Mouse (Mus musculus): ENCODE results near the gene Ropn1. TPM values are rescaled to one million over a fixed set of nuclear protein-coding genes. Genes with fewer than 3 reads are reported as not detected.
A peak's percentile ranks its signal among the peaks of the same experiment; 100 is the strongest.

The Ropn1 gene
- polyA plus RNA-seq, 1 experiment from 2014 or later = not detected

DNA sequence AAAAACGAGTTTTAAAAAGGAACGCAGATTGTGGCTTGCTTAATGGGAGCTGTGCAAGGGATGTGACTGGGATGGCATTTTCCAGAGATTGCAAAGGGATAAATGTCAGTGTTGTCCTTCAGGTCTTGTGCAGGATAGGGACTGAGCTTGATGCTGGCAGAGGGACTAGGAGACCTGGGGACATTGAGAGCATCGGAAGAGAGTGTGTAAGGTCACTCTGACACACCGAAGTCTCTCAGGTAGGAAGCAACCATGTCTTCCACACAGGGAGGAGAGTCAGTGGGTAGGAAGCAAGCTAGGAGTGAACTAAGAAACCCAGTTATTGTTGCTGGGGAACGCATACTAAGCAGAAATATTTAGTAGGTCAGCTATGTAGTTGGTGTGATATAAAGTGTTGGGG, 8.3 kb downstream of the Ropn1 start:
- Histone ChIP-seq H3K4me2 (peak overlapping the region; percentile 57), H3K4me1 (replicated peaks) (peaks cover 9% of the 10 kb centered on the region), H3K27ac (no peak overlapping the region), H3K4me3 (peak overlapping the region; percentile 39), H3K36me3 (no peaks in the 10 kb centered on the region), H3K9me3 (no peaks in the 10 kb centered on the region), H3K9ac (peak overlapping the region; percentile 55; the same call in 1 of the 2 replicates), H3K27me3 (peaks cover 3% of the 10 kb centered on the region; the same call in 1 of the 2 replicates)
- 29% methylated on average over 5 of the region's 5 CpGs for WGBS
- ATAC-seq (ENCODE audit: low FRiP score) = no peak

DNA sequence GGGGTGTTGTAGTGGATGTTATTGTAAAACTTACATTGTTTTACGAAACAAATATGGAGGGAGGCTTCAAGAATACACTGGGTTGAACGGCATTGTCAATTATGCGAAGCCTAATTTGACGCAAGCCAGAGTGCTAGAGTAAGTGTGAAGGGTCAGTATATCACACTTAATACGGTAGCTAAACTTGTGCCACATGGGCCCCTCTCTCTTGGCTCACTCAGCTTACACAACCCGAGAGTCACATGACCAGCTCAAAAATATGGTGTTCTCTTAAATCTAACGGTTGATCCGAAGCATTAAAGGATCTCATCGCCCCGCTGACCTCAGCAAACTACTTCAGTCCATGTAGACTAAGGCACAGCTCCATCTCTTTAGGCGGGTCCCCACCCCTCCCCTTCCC, 8.7 kb downstream of the Ropn1 start:
- Histone ChIP-seq H3K9ac (no peak overlapping the region), H3K9me3 (no peaks in the 10 kb centered on the region), H3K27me3 (peaks cover 3% of the 10 kb centered on the region; the same call in 1 of the 2 replicates), H3K4me2 (peak overlapping the region; percentile 57), H3K27ac (no peak overlapping the region), H3K36me3 (no peaks in the 10 kb centered on the region), H3K4me3 (peak overlapping the region; percentile 39; the same call in 1 of the 2 replicates), H3K4me1 (replicated peaks) (peaks cover 9% of the 10 kb centered on the region)
- ATAC-seq (ENCODE audit: low FRiP score) = no peak
- 49% methylated on average over 11 of the region's 11 CpGs for WGBS

DNA sequence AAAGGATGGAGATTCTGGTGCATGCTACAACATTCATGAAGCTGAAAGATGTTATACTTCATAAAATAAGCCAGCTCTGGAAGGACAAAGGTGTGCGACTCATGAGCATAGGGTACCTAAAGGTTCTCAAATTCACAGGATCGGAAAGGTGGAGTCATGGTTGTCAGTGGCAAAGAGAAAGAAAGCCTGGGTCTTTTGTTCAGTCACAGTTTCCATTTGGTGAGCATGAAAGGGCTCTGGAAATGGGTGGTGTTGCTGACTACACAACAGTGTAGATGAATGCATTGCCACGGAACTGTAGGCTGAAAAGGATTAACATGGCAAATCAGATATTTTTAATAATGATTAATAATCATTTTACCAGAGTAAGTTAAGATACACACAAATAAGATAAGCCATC, 14.8 kb downstream of the Ropn1 start:
- Histone ChIP-seq H3K9ac (no peak overlapping the region), H3K9me3 (no peaks in the 10 kb centered on the region), H3K4me1 (replicated peaks) (0 out of 2 replicates have a peak, but pooled peaks cover 8% of the 10 kb centered on the region), H3K27ac (no peak overlapping the region), H3K27me3 (peaks cover 31% of the 10 kb centered on the region), H3K4me2 (no peak overlapping the region), H3K36me3 (no peaks in the 10 kb centered on the region), H3K4me3 (no peak overlapping the region)
- ATAC-seq (ENCODE audit: low FRiP score) = no peak
- WGBS = 66% methylated on average over 3 of the region's 3 CpGs

DNA sequence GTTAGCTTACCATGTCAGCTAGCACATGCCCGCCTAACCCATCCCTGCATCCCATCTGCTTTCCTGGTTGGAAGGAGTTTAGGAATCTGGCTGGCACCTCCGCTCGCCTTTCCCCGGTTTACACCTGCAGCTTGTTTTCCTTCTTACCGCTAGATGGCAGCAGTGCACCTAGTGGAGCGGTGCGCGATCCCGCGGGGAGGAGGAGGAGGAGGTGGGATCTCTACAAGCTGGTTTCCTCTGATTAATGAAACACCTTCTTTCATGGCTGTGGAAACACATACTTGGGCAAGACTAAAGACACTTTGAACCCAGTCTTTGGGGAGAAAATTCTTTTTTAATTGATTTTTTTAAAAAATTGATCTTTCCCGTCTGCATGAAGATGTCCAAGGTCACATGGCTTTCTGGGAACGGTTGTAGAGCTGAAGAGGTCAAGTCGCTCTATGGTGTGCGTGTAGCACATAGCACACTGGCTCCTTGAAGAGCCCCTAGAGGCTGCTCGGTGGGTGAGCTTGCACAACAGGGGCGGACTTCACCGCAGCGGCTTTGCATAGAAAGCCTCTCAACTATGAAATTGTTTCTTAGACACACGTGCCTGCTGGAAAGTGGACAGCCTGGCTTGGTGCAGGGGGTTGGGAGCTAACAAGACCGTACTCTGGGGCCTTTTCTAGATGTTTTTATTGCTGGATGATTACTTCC, 17.5 kb downstream of the Ropn1 start:
- Histone ChIP-seq H3K9ac (no peak overlapping the region), H3K4me2 (peak overlapping the region; percentile 40), H3K4me3 (peak overlapping the region; percentile 8; the same call in 1 of the 2 replicates), H3K4me1 (replicated peaks) (0 out of 2 replicates have a peak, but pooled peaks cover 8% of the 10 kb centered on the region), H3K27me3 (peaks cover 37% of the 10 kb centered on the region), H3K36me3 (no peaks in the 10 kb centered on the region), H3K9me3 (no peaks in the 10 kb centered on the region), H3K27ac (no peak overlapping the region)
- WGBS = 5% methylated on average over 20 of the region's 20 CpGs
- ATAC-seq (ENCODE audit: low FRiP score) = peak; percentile 63; the same call in 1 of the 2 replicates

DNA sequence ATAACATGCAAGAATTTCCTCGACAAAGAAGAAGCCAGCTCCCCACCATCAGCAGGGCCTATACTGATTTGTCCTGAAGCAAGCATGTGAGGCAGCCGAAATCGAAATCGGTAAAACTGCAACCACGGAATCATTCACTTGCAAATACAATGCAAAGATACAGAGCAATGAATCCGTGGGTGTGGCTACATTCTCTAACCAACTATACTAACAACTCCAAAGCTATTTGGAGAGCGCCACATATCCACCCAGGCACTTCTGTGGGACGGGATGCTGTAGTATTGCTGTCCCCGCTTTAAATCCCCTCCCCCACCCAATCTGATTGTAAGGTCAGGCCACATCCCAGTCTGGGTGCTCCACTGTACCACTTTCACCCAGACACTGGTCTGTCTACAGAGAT, 18.6 kb downstream of the Ropn1 start:
- H3K9ac ChIP-seq = no peak overlapping the region
- WGBS = 73% methylated on average over 9 of the region's 9 CpGs
- no peak for ATAC-seq (ENCODE audit: low FRiP score)
- H3K27ac ChIP-seq = no peak overlapping the region
- H3K27me3 ChIP-seq = peaks cover 43% of the 10 kb centered on the region
- no peak overlapping the region for H3K4me2 ChIP-seq
- 0 out of 2 replicates have a peak, but pooled peaks cover 8% of the 10 kb centered on the region for H3K4me1 ChIP-seq (replicated peaks)
- no peaks in the 10 kb centered on the region for H3K9me3 ChIP-seq
- no peaks in the 10 kb centered on the region for H3K36me3 ChIP-seq
- no peak overlapping the region for H3K4me3 ChIP-seq

DNA sequence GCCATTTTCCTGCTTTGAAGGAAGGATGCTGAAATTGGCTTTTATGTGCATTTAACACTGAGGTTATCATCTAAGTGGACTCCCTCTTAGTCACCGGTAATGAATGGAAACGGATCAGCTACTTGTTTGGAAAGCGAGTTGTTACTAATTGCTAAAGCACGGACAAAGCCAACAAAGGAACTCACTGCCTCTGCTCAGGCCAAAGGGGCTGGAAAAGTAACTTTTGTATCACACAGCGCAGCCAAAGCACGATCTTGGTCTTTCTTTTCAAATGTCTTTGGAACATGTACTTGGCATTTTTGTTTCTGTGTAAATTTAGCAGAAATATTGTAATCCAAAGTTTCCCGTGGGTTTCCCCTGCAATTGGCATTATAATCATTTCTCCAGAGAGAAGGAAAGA, 22.2 kb downstream of the Ropn1 start:
- Histone ChIP-seq H3K27me3 (peaks cover 29% of the 10 kb centered on the region), H3K36me3 (no peaks in the 10 kb centered on the region), H3K9ac (no peak overlapping the region), H3K27ac (no peak overlapping the region), H3K4me3 (no peak overlapping the region), H3K9me3 (no peaks in the 10 kb centered on the region), H3K4me1 (replicated peaks) (peaks cover 4% of the 10 kb centered on the region; the same call in 1 of the 2 replicates), H3K4me2 (no peak overlapping the region)
- WGBS = 56% methylated on average over 7 of the region's 7 CpGs
- no peak for ATAC-seq (ENCODE audit: low FRiP score)

DNA sequence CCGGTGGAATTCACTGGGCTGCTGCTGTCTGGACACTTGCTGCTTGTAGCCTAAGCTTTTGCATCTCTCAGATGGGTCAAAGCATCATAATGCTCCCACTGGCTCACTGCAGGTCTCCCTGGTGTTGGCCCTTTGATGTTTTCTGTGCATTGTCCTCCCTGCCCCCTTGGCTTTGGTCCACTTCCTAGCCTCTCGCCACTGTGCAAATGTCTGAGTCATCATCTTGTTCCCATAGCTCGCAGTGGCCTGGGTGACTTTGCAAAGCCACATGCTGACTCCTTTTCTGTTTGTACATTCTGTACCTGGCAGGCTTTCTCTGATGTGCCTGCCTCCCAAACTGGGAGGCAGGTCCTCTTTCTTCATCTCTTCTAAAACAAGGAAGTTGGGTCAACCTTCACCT, 23.1 kb downstream of the Ropn1 start:
- Histone ChIP-seq H3K27ac (no peak overlapping the region), H3K4me2 (no peak overlapping the region), H3K36me3 (no peaks in the 10 kb centered on the region), H3K9me3 (no peaks in the 10 kb centered on the region), H3K4me3 (no peak overlapping the region), H3K4me1 (replicated peaks) (no peaks in the 10 kb centered on the region; the same call in 1 of the 2 replicates), H3K9ac (no peak overlapping the region), H3K27me3 (peaks cover 25% of the 10 kb centered on the region)
- WGBS = 51% methylated on average over 3 of the region's 3 CpGs
- no peak for ATAC-seq (ENCODE audit: low FRiP score)

DNA sequence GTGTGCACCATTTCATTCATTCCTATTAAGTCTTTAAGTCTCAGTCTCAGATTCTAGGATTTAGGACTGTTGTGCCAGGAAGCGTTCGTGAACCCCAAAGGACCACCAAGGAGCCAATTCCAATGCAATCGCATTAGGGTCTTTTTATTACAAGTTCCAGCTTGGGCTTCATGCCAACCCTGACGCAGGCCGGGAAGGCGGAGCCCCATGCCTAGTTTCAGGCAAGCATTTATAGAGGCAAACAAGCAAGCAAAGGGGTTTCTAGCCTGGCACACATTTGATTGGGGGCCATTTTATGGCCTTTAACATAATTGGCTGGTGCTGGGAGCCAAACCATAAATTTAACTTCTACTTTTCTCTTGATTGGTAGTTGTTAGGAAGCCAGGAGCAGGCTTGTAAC, 24.6 kb downstream of the Ropn1 start:
- WGBS = 71% methylated on average over 6 of the region's 6 CpGs
- no peak overlapping the region for H3K9ac ChIP-seq

DNA sequence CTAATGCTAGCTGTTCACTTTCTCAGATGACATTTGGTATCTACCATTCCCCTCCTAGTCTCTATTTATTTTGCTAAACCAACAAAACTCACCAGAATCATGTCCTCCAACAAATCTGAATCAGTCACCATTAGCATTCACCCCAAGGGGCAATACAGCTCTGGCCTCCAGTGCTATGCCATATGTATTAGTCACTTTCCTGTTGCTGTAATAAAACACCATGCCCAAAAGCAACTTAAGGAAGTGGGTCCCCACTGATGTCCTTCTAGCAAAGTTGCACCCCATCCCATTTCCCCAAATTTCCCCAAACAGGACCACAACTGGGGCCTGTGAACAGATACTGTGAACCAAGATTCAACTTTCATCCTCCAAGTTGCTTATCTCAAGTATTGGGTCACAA, 32.1 kb downstream of the Ropn1 start:
- no peak for ATAC-seq (ENCODE audit: low FRiP score)
- Histone ChIP-seq H3K4me3 (no peak overlapping the region), H3K4me2 (no peak overlapping the region), H3K9me3 (no peaks in the 10 kb centered on the region), H3K9ac (no peak overlapping the region), H3K27ac (no peak overlapping the region), H3K36me3 (no peaks in the 10 kb centered on the region), H3K4me1 (replicated peaks) (no peaks in the 10 kb centered on the region), H3K27me3 (no peaks in the 10 kb centered on the region)

More for the DNA sequence above, 24.6 kb downstream of the Ropn1 start:
- no peak overlapping the region for H3K27ac ChIP-seq
- H3K9me3 ChIP-seq = no peaks in the 10 kb centered on the region
- no peak overlapping the region for H3K4me3 ChIP-seq
- no peaks in the 10 kb centered on the region; the same call in 1 of the 2 replicates for H3K4me1 ChIP-seq (replicated peaks)
- ATAC-seq (ENCODE audit: low FRiP score) = no peak
- H3K4me2 ChIP-seq = no peak overlapping the region
- H3K27me3 ChIP-seq = peaks cover 12% of the 10 kb centered on the region; the same call in 1 of the 2 replicates
- no peaks in the 10 kb centered on the region for H3K36me3 ChIP-seq

DNA sequence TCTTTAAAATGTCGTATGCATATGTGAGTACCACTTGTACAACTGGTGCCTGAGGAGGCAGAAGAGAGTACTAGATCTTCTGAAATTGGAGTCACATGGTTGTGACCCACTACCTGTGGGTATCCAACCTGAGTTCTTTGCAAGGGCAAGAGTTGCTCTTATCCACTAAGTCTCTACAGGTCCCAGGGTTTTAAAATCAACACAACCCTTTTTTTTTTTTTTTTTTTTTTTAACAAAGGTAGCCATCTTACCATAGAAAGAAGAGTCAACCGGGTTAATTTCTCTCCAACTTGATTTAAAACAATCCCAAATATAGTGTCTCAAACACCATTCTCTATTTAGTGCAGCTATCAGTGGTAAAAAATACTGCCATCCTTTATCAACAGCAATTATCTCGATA, 40.2 kb downstream of the Ropn1 start:
- Histone ChIP-seq H3K27ac (no peak overlapping the region), H3K4me2 (peak overlapping the region; percentile 73; the same call in 1 of the 2 replicates), H3K4me1 (replicated peaks) (peaks cover 7% of the 10 kb centered on the region), H3K36me3 (no peaks in the 10 kb centered on the region), H3K9me3 (no peaks in the 10 kb centered on the region), H3K9ac (no peak overlapping the region), H3K27me3 (no peaks in the 10 kb centered on the region), H3K4me3 (peak overlapping the region; percentile 69)
- no peak for ATAC-seq (ENCODE audit: low FRiP score)
- 77% methylated on average over 3 of the region's 3 CpGs for WGBS

DNA sequence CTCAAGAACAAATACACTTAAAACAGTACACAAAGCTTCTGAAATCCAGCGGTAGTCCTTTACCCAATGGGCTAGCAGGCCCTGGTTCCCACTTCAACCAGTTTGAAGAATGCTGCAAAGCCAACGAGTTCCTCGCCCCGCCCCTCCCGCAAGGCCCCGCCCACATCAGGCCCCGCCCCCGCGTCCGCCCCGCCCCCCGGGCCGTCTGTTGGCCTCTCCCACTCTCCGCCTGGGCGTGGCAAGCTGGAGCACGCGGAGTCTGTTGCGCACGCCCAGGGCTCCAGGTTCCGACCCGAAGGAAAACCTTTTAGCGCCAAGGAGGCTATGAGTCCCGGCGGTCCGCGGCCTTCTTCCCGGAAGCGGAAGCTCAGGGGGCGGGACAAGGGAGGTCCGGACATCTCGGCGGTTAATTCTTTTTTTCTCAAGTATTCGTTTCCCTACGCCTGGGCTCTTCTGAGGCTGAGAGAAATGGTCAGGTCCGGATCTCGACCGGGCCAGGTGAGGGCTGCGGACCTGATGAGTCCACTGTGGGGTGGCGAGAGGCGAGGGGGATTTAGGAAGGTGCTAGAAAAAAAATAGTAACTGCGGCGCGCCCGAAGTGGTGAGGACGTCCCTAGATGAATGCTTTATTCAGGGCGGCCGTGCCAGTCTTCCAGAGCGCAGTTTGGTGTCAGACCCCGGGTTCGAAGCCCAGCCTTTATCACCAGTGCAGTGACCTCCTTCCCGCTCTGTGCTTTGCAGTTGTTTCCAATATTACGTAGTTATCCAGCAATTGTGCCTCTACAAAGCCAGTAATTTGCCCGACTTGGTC, 40.8 kb downstream of the Ropn1 start, which contains the start of gene Ccdc14:
Ccdc14 (plus strand) TSS at position 283 of the 811 bp plus-strand sequence.
- no peaks in the 10 kb centered on the region for H3K9me3 ChIP-seq
- H3K27me3 ChIP-seq = no peaks in the 10 kb centered on the region
- peak; percentile 90 for ATAC-seq (ENCODE audit: low FRiP score)
- H3K4me3 ChIP-seq = peak within 1 kb of the TSS; percentile 69
- peak within 1 kb of the TSS; percentile 73 for H3K4me2 ChIP-seq
- peaks cover 7% of the 10 kb centered on the region for H3K4me1 ChIP-seq (replicated peaks)
- WGBS = under 1% methylated on average over 53 of the region's 53 CpGs
- H3K27ac ChIP-seq = peak within 1 kb of the TSS; percentile 84
- H3K36me3 ChIP-seq = no peaks in the 10 kb centered on the region
- peak within 1 kb of the TSS; percentile 67 for H3K9ac ChIP-seq

DNA sequence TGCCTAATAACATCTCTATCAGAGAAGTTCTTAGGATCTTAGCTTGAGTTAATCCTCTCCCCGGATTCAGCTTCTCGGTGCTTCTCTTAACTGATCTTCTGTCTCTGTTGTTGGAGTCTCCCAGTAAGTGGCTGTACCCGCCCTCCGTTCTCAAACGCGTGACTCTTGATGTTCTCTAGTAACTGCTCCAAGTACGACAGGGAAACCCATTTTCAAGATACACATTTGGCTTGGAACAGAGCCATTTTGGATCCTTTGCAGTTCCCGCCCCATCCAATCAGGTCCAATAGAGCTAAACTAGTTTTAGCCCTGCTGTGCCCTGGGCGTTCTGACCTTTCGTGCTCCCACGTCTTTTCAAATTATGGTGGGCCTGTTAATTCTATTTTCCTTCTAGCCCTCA, 41.4 kb downstream of the Ropn1 start:
- H3K4me2 ChIP-seq = peak overlapping the region; percentile 73
- 10% methylated on average over 11 of the region's 11 CpGs for WGBS
- H3K9ac ChIP-seq = peak overlapping the region; percentile 67
- peak overlapping the region; percentile 84; the same call in 1 of the 2 replicates for H3K27ac ChIP-seq
- H3K4me1 ChIP-seq (replicated peaks) = peaks cover 7% of the 10 kb centered on the region
- no peaks in the 10 kb centered on the region for H3K36me3 ChIP-seq
- H3K27me3 ChIP-seq = no peaks in the 10 kb centered on the region
- no peak for ATAC-seq (ENCODE audit: low FRiP score)
- no peaks in the 10 kb centered on the region for H3K9me3 ChIP-seq
- H3K4me3 ChIP-seq = peak overlapping the region; percentile 69
